Mouse (Mus musculus): ENCODE data around the gene Lyzl4. TPM values are rescaled to one million over a fixed set of nuclear protein-coding genes. Genes with fewer than 3 reads are reported as not detected.

Lyzl4 gene
- 0.74 and 1.0 TPM in 2 replicates for polyA plus RNA-seq (2015; fragmentation: Nextera tagmentation; extraction: Ambion mirVana)

DNA sequence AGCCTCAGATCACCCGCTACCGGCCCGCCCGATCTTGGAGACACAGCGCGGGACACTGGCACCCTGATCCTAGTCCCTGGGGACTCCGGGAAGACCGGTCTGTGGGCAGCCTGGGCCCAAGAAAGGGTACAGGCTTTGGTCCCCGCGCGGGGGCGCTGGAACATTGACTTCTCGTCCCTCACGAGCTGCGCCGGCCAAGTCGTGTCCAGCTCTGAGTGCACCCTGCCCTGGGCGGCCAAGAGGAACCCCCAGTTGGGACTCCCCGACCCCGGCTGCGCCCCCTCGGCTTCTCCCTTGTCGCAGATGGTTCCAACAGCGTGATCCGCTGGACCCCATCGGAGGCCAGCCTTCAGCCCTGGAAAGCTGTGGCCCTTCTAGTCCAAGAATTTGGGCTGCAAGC lies at the start of gene Lyzl4:
Gene Lyzl4, minus strand, starts transcription at position 96 of the 400 bp plus-strand sequence.
- peak; percentile 70 for ATAC-seq (ENCODE audit: insufficient number of reproducible peaks, low FRiP score, low TSS enrichment, low read depth)
- under 1% methylated on average over 26 of the region's 26 CpGs for WGBS
- peaks cover 67% of the 10 kb centered on the region for H3K27me3 ChIP-seq

GRCm38 (mm10) chr9:121690734-121691133 lies 48.8 kb upstream of the Lyzl4 start:
- WGBS = 78% methylated on average over 7 of the region's 7 CpGs

More for the DNA sequence above, at the start of gene Lyzl4:
- Histone ChIP-seq H3K27ac (replicated peaks) (no peak within 1 kb of the TSS), H3K9me3 (replicated peaks) (no peaks in the 10 kb centered on the region), H3K36me3 (no peaks in the 10 kb centered on the region), H3K9ac (peak within 1 kb of the TSS; percentile 26; the same call in 1 of the 2 replicates), H3K4me1 (peaks cover 21% of the 10 kb centered on the region), H3K4me2 (replicated peaks) (peak within 1 kb of the TSS; percentile 98), H3K4me3 (replicated peaks) (peak within 1 kb of the TSS; percentile 59)

DNA sequence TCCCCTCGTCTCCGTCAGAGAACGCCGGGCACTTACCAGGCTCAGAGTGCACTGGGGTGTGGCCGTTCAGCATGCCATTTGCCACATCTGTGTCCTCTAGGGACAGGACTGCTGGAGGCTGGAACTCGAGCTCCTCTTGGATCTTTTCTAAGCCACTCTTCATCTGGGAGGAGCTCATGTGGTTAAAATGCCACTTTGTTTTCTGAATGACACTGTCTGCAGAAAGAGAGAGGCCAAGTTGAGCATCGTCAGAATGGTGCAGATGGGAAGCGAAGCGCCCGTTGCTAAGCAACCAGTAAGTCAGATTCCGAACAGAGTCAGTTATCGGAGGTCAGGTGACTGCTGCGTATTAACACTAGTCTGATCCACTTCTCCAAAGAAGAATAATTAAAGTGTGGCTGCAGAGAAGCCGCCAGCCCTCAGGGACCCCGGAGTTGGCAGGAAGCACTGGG lies 48.3 kb upstream of the Lyzl4 start:
- WGBS = 49% methylated on average over 15 of the region's 15 CpGs
- H3K4me1 ChIP-seq = peaks cover 6% of the 10 kb centered on the region; the same call in 1 of the 2 replicates
- no peak overlapping the region for H3K4me2 ChIP-seq (replicated peaks)
- H3K9me3 ChIP-seq (replicated peaks) = no peaks in the 10 kb centered on the region
- ATAC-seq (ENCODE audit: insufficient number of reproducible peaks, low FRiP score, low TSS enrichment, low read depth) = peak; percentile 41; the same call in 1 of the 2 replicates
- peaks cover 42% of the 10 kb centered on the region for H3K36me3 ChIP-seq
- H3K9ac ChIP-seq = no peak overlapping the region
- H3K27ac ChIP-seq (replicated peaks) = no peak overlapping the region
- H3K27me3 ChIP-seq = no peaks in the 10 kb centered on the region
- no peak overlapping the region for H3K4me3 ChIP-seq (replicated peaks)

More at GRCm38 (mm10) chr9:121690734-121691133, 48.8 kb upstream of the Lyzl4 start:
- H3K9ac ChIP-seq = no peak overlapping the region
- peaks cover 41% of the 10 kb centered on the region for H3K36me3 ChIP-seq
- no peak overlapping the region for H3K4me2 ChIP-seq (replicated peaks)
- peaks cover 6% of the 10 kb centered on the region; the same call in 1 of the 2 replicates for H3K4me1 ChIP-seq
- H3K27ac ChIP-seq (replicated peaks) = 0 out of 2 replicates have a peak overlapping the region, but pooled peaks have one; percentile 39
- H3K4me3 ChIP-seq (replicated peaks) = no peak overlapping the region
- no peaks in the 10 kb centered on the region for H3K9me3 ChIP-seq (replicated peaks)
- no peaks in the 10 kb centered on the region for H3K27me3 ChIP-seq
- ATAC-seq (ENCODE audit: insufficient number of reproducible peaks, low FRiP score, low TSS enrichment, low read depth) = no peak

- Histone ChIP-seq H3K4me3 (replicated peaks) (no peak overlapping the region), H3K27me3 (no peaks in the 10 kb centered on the region), H3K9me3 (replicated peaks) (no peaks in the 10 kb centered on the region), H3K36me3 (peaks cover 39% of the 10 kb centered on the region), H3K4me2 (replicated peaks) (no peak overlapping the region), H3K4me1 (no peaks in the 10 kb centered on the region), H3K9ac (no peak overlapping the region), H3K27ac (replicated peaks) (no peak overlapping the region)
- ATAC-seq (ENCODE audit: insufficient number of reproducible peaks, low FRiP score, low TSS enrichment, low read depth) = no peak
- 78% methylated on average over 7 of the region's 7 CpGs for WGBS
These were observed 42.8 kb upstream of the Lyzl4 start for GRCm38 (mm10) chr9:121684702-121685101.

DNA sequence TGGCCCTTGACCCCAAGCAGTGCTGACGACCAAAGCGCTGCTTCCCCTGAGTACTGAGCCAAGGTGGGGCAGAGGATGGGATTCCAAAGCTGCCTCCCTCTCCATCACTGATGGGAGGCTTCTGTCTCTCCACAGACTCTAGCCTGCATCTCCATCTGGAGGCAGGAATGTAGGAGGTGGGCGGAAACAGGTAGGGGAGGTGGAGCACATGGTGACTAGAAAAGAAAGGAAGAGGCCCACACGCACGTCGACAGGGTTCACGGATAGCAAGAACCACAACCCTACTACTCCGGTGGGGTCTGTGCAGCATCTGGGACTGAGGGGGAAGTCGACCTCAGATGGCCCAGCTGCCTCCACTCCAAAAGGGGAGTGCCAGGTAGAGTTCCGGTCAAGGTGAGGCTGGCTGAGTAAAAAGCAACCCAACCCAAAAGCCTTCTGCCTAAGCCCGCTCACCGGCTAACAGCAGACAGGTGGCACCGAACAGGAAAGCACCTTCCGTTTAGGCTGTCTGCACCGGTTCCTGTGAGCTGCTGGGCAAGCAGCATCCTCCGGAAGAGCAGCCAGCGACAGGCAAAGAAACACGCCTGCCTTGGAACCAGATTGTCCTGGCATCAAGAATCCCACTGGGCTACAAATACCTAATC lies 40.3 kb upstream of the Lyzl4 start:
- Histone ChIP-seq H3K9me3 (replicated peaks) (no peaks in the 10 kb centered on the region), H3K4me2 (replicated peaks) (no peak overlapping the region), H3K27ac (replicated peaks) (no peak overlapping the region), H3K4me3 (replicated peaks) (no peak overlapping the region), H3K27me3 (no peaks in the 10 kb centered on the region), H3K36me3 (peaks cover 28% of the 10 kb centered on the region), H3K4me1 (no peaks in the 10 kb centered on the region), H3K9ac (no peak overlapping the region)
- 69% methylated on average over 18 of the region's 18 CpGs for WGBS
- no peak for ATAC-seq (ENCODE audit: insufficient number of reproducible peaks, low FRiP score, low TSS enrichment, low read depth)

DNA sequence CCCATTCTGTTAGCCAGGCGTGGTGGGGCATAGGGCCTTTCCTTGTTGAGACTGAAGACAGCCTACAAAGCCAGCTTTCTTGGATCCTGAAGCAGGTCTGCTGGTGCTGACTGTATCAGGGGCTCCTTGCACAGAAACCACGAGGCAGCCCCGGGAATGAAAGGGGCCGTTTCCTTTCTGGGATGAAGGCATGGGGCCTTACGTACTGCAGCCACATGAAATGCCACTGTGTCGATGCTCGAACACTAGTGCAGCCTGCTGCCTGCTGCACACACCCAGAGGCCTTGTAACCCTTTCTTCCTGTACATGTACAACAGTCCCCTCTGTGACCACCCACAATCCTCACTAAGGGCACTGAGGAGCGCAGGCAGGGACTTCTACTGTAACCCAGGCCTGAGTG lies 39.3 kb upstream of the Lyzl4 start:
- Histone ChIP-seq H3K27me3 (no peaks in the 10 kb centered on the region), H3K27ac (replicated peaks) (no peak overlapping the region), H3K36me3 (peaks cover 28% of the 10 kb centered on the region), H3K4me2 (replicated peaks) (no peak overlapping the region), H3K4me1 (no peaks in the 10 kb centered on the region), H3K9ac (no peak overlapping the region), H3K4me3 (replicated peaks) (no peak overlapping the region), H3K9me3 (replicated peaks) (no peaks in the 10 kb centered on the region)
- WGBS = 68% methylated on average over 8 of the region's 8 CpGs
- ATAC-seq (ENCODE audit: insufficient number of reproducible peaks, low FRiP score, low TSS enrichment, low read depth) = no peak

DNA sequence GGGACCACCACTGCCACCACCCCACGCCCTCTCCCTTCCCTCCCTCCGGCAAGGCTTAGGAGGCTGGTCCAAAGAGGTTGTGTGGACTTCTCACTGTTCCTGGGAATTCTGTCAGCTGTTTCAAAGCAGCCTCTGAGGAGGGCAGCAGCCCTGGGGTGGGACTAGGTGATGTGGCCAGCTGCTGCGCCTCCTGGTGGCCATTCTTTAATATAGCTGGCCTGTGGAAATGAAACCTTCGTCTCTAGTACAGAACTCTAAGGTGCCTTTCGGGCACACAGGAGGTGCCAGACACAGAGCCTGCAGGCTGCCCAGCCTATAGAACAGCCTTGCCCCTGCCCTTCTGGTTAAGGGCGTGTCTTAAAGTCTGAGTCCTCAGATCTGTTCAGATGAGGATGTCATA lies 37.7 kb upstream of the Lyzl4 start:
- WGBS = 13% methylated on average over 6 of the region's 6 CpGs
- Histone ChIP-seq H3K9ac (no peak overlapping the region), H3K27me3 (no peaks in the 10 kb centered on the region), H3K9me3 (replicated peaks) (no peaks in the 10 kb centered on the region), H3K4me2 (replicated peaks) (no peak overlapping the region), H3K4me3 (replicated peaks) (no peak overlapping the region), H3K4me1 (no peaks in the 10 kb centered on the region), H3K27ac (replicated peaks) (no peak overlapping the region), H3K36me3 (peaks cover 15% of the 10 kb centered on the region; the same call in 1 of the 2 replicates)
- peak; percentile 64; the same call in 1 of the 2 replicates for ATAC-seq (ENCODE audit: insufficient number of reproducible peaks, low FRiP score, low TSS enrichment, low read depth)

GRCm38 (mm10) chr9:121677476-121677875 lies 35.6 kb upstream of the Lyzl4 start:
- H3K27me3 ChIP-seq = no peaks in the 10 kb centered on the region
- ATAC-seq (ENCODE audit: insufficient number of reproducible peaks, low FRiP score, low TSS enrichment, low read depth) = no peak
- 68% methylated on average over 8 of the region's 8 CpGs for WGBS

GRCm38 (mm10) chr9:121677069-121677468 lies 35.2 kb upstream of the Lyzl4 start:
- H3K27me3 ChIP-seq = no peaks in the 10 kb centered on the region
- H3K36me3 ChIP-seq = 0 out of 2 replicates have a peak, but pooled peaks cover under 1% of the 10 kb centered on the region
- H3K4me3 ChIP-seq (replicated peaks) = no peak overlapping the region
- H3K4me1 ChIP-seq = peaks cover 4% of the 10 kb centered on the region; the same call in 1 of the 2 replicates
- H3K9ac ChIP-seq = no peak overlapping the region
- 71% methylated on average over 4 of the region's 4 CpGs for WGBS
- H3K9me3 ChIP-seq (replicated peaks) = no peaks in the 10 kb centered on the region
- ATAC-seq (ENCODE audit: insufficient number of reproducible peaks, low FRiP score, low TSS enrichment, low read depth) = no peak
- H3K27ac ChIP-seq (replicated peaks) = no peak overlapping the region
- H3K4me2 ChIP-seq (replicated peaks) = no peak overlapping the region

More at GRCm38 (mm10) chr9:121677476-121677875, 35.6 kb upstream of the Lyzl4 start:
- Histone ChIP-seq H3K4me3 (replicated peaks) (no peak overlapping the region), H3K4me2 (replicated peaks) (no peak overlapping the region), H3K36me3 (0 out of 2 replicates have a peak, but pooled peaks cover 5% of the 10 kb centered on the region), H3K9ac (no peak overlapping the region), H3K4me1 (no peaks in the 10 kb centered on the region), H3K9me3 (replicated peaks) (no peaks in the 10 kb centered on the region), H3K27ac (replicated peaks) (no peak overlapping the region)

DNA sequence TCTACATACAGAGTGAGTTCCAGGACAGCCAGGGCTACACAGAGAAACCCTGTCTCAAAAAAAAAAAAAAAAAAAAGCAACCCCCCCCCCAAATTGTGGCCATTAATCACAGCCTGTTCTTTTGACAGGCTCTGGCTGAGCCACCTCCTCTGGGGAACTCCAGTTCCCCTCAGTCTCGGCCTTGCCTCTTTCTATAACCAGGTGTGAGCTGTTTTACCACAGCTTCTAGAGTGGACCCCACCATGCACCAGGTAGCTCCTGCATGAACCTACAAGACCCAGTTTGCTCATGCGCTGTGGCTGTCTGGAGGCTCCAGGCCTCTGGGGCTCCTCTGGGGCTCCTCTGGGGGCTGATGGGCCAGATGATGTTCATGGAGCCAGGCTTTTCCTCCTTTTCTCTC lies 33.7 kb upstream of the Lyzl4 start:
- 87% methylated on average over 2 of the region's 2 CpGs for WGBS
- ATAC-seq (ENCODE audit: insufficient number of reproducible peaks, low FRiP score, low TSS enrichment, low read depth) = no peak
- H3K4me3 ChIP-seq (replicated peaks) = no peak overlapping the region
- no peaks in the 10 kb centered on the region for H3K36me3 ChIP-seq
- H3K27ac ChIP-seq (replicated peaks) = no peak overlapping the region
- peaks cover 6% of the 10 kb centered on the region; the same call in 1 of the 2 replicates for H3K4me1 ChIP-seq
- no peaks in the 10 kb centered on the region for H3K9me3 ChIP-seq (replicated peaks)
- no peak overlapping the region for H3K4me2 ChIP-seq (replicated peaks)
- H3K27me3 ChIP-seq = peaks cover 6% of the 10 kb centered on the region
- no peak overlapping the region for H3K9ac ChIP-seq

- ATAC-seq (ENCODE audit: insufficient number of reproducible peaks, low FRiP score, low TSS enrichment, low read depth) = no peak
- Histone ChIP-seq H3K4me2 (replicated peaks) (no peak overlapping the region), H3K4me1 (peaks cover 7% of the 10 kb centered on the region; the same call in 1 of the 2 replicates), H3K4me3 (replicated peaks) (no peak overlapping the region), H3K27ac (replicated peaks) (no peak overlapping the region), H3K36me3 (no peaks in the 10 kb centered on the region), H3K9me3 (replicated peaks) (no peaks in the 10 kb centered on the region), H3K27me3 (peaks cover 12% of the 10 kb centered on the region), H3K9ac (no peak overlapping the region)
- WGBS = 79% methylated on average over 9 of the region's 9 CpGs
These were observed 33.1 kb upstream of the Lyzl4 start for GRCm38 (mm10) chr9:121675011-121675410.
